Mouse (Mus musculus) heart, adult 2 months (tissue): ENCODE data around the gene Grap.

Source experiments
- CTCF ChIP-seq: fragments of 200-600 bp; IDR thresholded peaks from 2 replicates; pipeline ENCODE4 v1.8.1; 2022; ENCODE audit warnings: antibody characterized with exemption, mild to moderate bottlenecking, moderate library complexity
- EP300 ChIP-seq: fragments of 200-500 bp; IDR thresholded peaks from 2 replicates; pipeline ENCODE4 v1.6.1; 2011; ENCODE audit warnings: low read depth, low read length, control low read depth; ENCODE audit not compliant: insufficient read depth
- POLR2A ChIP-seq: fragments of 200-500 bp; IDR thresholded peaks from 2 replicates; pipeline ENCODE4 v1.6.1; 2011; ENCODE audit warnings: mild to moderate bottlenecking, low read depth, low read length, control low read depth; ENCODE audit not compliant: insufficient read depth

DNA sequence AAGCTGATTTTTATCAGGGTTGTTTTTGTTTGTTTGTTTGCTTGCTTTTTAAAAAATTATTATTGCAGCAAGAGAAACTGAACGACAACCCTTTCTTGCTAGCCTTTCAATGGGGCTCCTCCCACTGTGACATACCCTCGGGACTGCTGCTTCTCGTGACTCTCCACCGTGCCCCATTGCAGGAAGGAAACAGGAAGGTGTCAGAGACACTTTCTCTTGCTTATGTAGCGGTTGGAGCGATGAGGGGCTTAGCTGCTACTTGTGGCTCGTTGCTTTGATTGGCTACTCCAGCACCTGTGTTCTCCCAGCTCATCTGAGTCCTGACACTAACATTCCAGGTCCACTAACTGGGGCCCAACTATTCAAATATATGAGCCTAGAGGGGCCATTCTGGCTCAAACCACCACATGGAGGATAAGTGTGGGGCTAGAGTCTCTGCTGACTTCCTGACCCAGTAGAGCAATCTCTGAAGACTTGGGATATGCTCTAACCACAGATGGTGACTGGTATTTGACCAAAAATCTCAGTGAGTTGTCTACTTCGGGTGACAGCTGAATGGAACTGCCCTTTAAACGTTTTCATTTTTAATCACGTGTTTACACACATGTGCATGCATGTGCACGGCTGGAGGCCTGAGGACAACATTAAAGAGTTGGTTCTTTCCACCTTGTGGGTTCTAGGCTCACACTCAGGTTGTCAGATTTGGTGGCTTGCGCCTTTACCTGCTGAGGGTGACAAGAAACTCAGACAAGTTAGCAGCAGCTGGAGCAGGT, 14.1 kb upstream of the Grap start:
- TF ChIP-seq CTCF (no peak), POLR2A (no peak), EP300 (no peak)
